Mouse (Mus musculus): ENCODE data around the gene Olfr155.

DNA sequence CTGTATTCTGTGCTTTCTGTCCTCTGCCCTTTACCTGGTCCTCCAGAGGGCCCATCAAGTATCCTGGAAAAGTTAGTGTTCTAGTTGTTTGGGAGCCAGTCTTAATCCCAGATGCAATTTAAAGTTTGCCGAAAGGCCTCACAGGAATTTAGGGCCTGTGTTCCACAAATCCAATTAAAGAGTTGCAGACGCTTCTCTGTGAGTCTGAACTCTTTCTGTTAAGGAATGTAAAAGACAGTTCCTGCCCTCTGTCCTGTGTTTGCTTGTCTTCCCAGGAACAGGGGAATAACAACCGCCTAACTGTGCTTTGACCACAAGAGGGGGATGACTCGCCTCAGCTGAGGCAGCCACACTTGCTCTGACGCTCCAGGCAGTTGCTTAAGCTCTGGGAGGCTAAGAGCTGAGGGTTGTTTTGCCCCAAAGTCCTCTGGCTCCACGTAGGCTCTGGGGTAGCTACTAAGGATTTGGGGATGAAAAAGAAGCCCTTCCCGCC is 27.5 kb upstream of the Olfr155 start, which contains the start of gene Olfr156:
- TF ChIP-seq TAL1 (IDR thresholded peaks at IDR 0.05; ENCODE audit: low read length): no peak
- TF ChIP-seq ZC3H11A (IDR thresholded peaks at IDR 0.05; ENCODE audit: low read depth, low read length): no peak
- no peak for TF ChIP-seq RAD21 (IDR thresholded peaks at IDR 0.05; ENCODE audit: low read depth, low read length)
- TF ChIP-seq ETS1 (IDR thresholded peaks at IDR 0.05; ENCODE audit: low read depth, low read length): no peak
- no peak for TF ChIP-seq EP300 (IDR thresholded peaks at IDR 0.05; ENCODE audit: low read depth in 1 of 2, low read length in 2 of 2)
- no peak for TF ChIP-seq UBTF (IDR thresholded peaks at IDR 0.05; ENCODE audit: borderline replicate concordance, insufficient read depth, low read depth, low read length)
